Mouse (Mus musculus) forebrain, embryonic 13.5 days (tissue): Measurements from ENCODE around the gene 1700017B05Rik. TPM values are rescaled to one million over a fixed set of nuclear protein-coding genes. Genes with fewer than 3 reads are reported as not detected.
"Not testable (repeated sequence)": the region's sequence is repeated elsewhere in the genome, so short reads cannot be mapped to it uniquely, and the experiment has no call there.

ENCODE experiments used
- ATAC-seq: fragments of 200-750 bp; cut with Nextera tagmentation; 2 replicates; pipeline ENCODE4 v1.8.0; 2017
- H3K27ac ChIP-seq: fragments of 300-500 bp; sonication (generic); 2 replicates; pipeline ENCODE4 v1.5.1; 2015; ENCODE audit warnings: inconsistent platforms, mild to moderate bottlenecking, moderate library complexity
- H3K27me3 ChIP-seq: fragments of 300-500 bp; sonication (generic); 2 replicates; pipeline ENCODE4 v1.6.1; 2015; ENCODE audit warnings: mild to moderate bottlenecking, inconsistent platforms
- H3K36me3 ChIP-seq: fragments of 300-500 bp; sonication (generic); 2 replicates; pipeline ENCODE4 v1.6.1; 2015; ENCODE audit warnings: mild to moderate bottlenecking, inconsistent platforms; ENCODE audit not compliant: poor library complexity, severe bottlenecking
- H3K4me1 ChIP-seq: fragments of 300-500 bp; sonication (generic); 2 replicates; pipeline ENCODE4 v1.6.1; 2015; ENCODE audit warnings: inconsistent platforms
- H3K4me2 ChIP-seq: fragments of 300-500 bp; sonication (generic); 2 replicates; pipeline ENCODE4 v1.6.1; 2015; ENCODE audit warnings: inconsistent platforms, mild to moderate bottlenecking, moderate library complexity
- H3K4me3 ChIP-seq: fragments of 300-500 bp; sonication (generic); 2 replicates; pipeline ENCODE4 v1.5.1; 2015; ENCODE audit warnings: mild to moderate bottlenecking, inconsistent platforms
- H3K9ac ChIP-seq: fragments of 300-500 bp; sonication (generic); 2 replicates; pipeline ENCODE4 v1.6.1; 2015; ENCODE audit warnings: mild to moderate bottlenecking, inconsistent platforms
- H3K9me3 ChIP-seq: fragments of 300-500 bp; sonication (generic); replicated peaks from 2 replicates; pipeline ENCODE4 v1.6.1; 2016; ENCODE audit warnings: inconsistent platforms
- WGBS: fragments of 180-500 bp; shearing (Covaris S2); methylation state at CpG from one replicate; pipeline ENCODE4 v1.1.7; 2015; 5-methylcytosine and 5-hydroxymethylcytosine counted together
- polyA plus RNA-seq: library from polyadenylated mRNA; unstranded; fragments of >200 nt; fragmentation: Nextera tagmentation; extraction: Ambion mirVana; gene quantifications from 2 replicates; pipeline ENCODE4 v1.2.1, GENCODE M21; 2015

The 1700017B05Rik gene
- polyA plus RNA-seq, result 5.8 and 8.0 TPM in 2 replicates

DNA sequence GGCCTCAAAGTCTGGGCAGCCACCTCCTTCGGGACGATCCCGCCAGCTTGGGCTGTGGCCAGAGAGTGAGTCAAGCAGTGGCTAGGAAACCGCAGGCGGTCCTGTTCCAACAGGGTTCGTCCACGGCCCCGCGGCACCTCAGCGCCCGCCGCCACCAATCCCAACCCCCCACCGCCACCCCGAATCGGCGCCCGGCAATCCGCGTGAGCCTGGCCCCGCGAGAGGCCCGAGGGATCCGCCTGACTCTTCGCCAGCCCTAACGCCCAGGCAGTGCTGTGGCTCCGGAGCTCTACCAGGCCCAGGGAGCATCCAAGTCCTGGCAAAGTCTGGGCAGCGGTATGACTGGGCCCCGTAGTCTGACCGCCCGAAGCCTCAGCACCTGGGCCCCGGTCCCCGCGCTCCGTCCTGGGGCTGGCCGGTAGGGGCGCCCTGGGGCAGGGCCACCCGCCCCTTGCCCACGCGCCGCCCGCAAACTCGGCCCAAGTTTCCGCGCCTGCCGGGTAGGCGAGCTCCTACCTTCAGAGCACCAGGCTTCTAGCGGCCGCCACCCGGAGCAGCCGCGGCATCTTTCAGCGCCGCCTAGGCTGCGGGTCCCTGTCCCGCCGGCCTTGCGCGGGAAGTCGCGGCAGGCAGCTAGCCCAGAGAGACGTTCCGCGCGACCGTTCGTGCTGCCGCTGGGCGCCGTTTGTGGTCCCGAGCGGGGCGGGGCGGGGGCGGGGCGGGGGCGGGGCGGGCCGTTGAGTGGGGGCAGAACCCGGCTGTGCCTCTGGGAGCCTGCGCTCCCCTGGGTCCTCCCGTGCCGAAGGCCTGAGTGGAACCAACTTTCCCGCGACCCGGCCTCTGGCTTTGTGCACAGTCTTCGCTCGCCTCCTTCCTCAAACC is at the start of gene 1700017B05Rik:
1700017B05Rik (minus strand) TSS at position 700 of the 882 bp plus-strand sequence.
- peaks cover 20% of the 10 kb centered on the region; the same call in 1 of the 2 replicates for H3K27me3 ChIP-seq
- peak; percentile 84 for ATAC-seq
- H3K36me3 ChIP-seq, result peaks cover 13% of the 10 kb centered on the region
- peak within 1 kb of the TSS; percentile 69 for H3K4me3 ChIP-seq
- no peaks in the 10 kb centered on the region for H3K9me3 ChIP-seq
- peak within 1 kb of the TSS; percentile 72 for H3K9ac ChIP-seq
- peak within 1 kb of the TSS; percentile 93 for H3K4me2 ChIP-seq
- under 1% methylated on average over 75 of the region's 87 CpGs for WGBS
- peak within 1 kb of the TSS; percentile 68 for H3K27ac ChIP-seq
- H3K4me1 ChIP-seq, result peaks cover 15% of the 10 kb centered on the region

DNA sequence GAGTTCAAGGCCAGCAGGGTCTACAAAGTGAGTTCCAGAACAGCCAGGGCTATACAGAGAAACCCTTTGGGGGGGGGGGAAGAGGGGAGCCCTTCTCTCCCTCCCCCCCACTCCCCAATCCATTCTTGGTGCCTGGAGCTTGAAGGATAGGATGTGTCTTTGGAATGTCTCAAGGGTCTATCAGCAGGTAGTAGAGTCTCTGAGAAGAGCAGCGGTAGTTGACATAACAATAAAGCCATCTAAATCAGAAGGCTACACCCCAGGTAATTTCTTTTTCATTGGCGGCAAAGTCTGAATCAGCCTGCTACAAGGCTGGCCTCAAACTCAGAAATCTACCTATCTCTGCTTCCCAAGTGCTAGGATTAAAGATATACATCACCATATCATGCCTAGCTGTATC is 48.5 kb upstream of the 1700017B05Rik start:
- no peak for ATAC-seq
- H3K27me3 ChIP-seq, result no peaks in the 10 kb centered on the region
- no peaks in the 10 kb centered on the region for H3K36me3 ChIP-seq
- H3K4me1 ChIP-seq, result no peaks in the 10 kb centered on the region
- WGBS, result 93% methylated on average over 2 of the region's 2 CpGs
- H3K4me2 ChIP-seq, result no peak overlapping the region
- no peaks in the 10 kb centered on the region for H3K9me3 ChIP-seq
- H3K27ac ChIP-seq, result no peak overlapping the region
- H3K4me3 ChIP-seq, result no peak overlapping the region
- H3K9ac ChIP-seq, result no peak overlapping the region

DNA sequence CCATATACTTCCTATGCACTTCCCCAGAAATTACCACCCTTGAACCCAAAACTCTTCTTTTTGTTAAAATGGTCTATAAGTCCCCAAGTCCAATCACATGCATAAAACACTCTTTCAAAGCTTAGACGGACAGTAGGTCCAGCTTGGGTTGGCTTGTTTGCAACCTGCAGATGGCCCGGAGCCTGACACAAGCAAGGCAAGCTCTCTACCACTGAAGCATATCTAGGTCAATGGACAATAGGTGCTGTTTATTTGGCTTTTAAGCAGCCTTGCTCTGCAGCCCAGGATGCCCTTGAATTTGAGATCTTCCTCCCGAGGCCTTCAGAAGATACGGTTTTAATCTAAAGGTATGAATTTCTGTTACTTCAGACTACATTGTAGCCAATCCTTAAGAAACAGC is 46.9 kb upstream of the 1700017B05Rik start:
- Histone ChIP-seq H3K27me3 (no peaks in the 10 kb centered on the region), H3K4me3 (no peak overlapping the region), H3K9ac (no peak overlapping the region), H3K9me3 (peaks cover 6% of the 10 kb centered on the region; the same call in 1 of the 2 replicates), H3K4me2 (no peak overlapping the region), H3K4me1 (no peaks in the 10 kb centered on the region), H3K36me3 (no peaks in the 10 kb centered on the region), H3K27ac (no peak overlapping the region)
- no peak for ATAC-seq
- 95% methylated on average over 4 of the region's 4 CpGs for WGBS

DNA sequence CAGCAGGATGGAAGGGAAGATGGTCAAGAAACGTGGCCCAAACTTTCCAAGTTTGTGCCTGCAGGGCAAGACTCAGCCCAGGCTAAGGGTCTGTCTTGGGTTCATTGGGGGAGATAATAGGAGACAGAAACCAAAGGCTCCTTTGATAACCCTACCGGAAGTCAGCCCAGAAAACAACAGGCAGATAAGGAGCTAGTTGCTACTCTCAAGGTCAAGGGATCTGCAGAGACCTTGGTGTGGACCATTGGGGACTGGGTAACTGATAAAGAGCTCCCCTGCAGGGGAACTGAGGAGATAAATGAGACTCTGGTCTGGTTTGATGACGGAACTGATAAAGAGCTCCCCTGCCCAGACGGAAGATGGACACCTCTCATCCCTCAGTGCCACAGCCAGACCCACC is 45.0 kb upstream of the 1700017B05Rik start:
- Histone ChIP-seq H3K4me3 (no peak overlapping the region), H3K27ac (no peak overlapping the region), H3K9me3 (peaks cover 6% of the 10 kb centered on the region; the same call in 1 of the 2 replicates), H3K4me2 (no peak overlapping the region), H3K36me3 (no peaks in the 10 kb centered on the region), H3K9ac (no peak overlapping the region), H3K4me1 (no peaks in the 10 kb centered on the region), H3K27me3 (no peaks in the 10 kb centered on the region)
- no peak for ATAC-seq
- WGBS, result 83% methylated on average over 4 of the region's 4 CpGs

DNA sequence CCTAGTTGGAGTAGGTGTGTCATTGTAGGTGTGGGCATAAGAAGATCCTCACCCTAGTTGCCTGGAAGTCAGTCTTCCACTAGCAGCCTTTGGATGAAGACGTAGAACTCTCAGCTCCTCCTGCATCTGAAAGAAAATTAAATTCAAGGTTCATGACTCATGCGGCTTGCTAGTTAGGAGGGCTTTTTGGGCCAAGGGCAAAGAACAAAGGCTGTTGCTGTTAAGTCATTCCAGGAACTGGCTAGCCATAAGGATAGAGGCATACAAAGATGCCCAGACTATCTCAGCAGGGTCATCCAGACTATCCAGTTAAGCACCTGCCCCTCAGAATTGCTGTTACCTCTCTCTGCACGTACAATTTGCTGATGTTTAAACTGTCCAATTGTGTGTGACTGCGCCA is 42.3 kb upstream of the 1700017B05Rik start:
- H3K27ac ChIP-seq, H3K9me3 ChIP-seq, H3K9ac ChIP-seq, ATAC-seq, H3K4me1 ChIP-seq, H3K36me3 ChIP-seq, H3K4me3 ChIP-seq, H3K4me2 ChIP-seq, H3K27me3 ChIP-seq: not testable (repeated sequence)
- whole genome bisulfite sequencing, result 89% methylated on average over 4 of the region's 4 CpGs

DNA sequence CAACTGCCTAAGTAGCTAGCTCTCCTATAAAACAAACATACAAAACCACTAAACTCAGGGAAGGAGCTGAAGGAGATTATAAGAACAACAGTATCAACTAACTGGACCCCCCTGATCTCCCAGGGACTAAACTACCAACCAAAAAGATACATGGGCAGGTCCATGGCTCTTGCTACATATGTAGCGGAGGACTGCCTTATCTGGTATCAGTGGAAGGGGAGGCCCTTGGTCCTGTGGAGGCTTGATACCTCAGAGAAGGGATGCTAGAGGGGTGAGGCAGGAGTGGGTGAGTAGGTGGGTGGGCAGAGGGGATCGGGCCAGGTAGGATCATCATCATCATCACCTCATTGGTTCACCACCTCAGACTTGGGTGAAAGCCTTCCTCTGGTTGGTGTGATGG is 41.8 kb upstream of the 1700017B05Rik start:
- Histone ChIP-seq H3K9me3 (peaks cover 6% of the 10 kb centered on the region; the same call in 1 of the 2 replicates), H3K27me3 (no peaks in the 10 kb centered on the region), H3K36me3 (no peaks in the 10 kb centered on the region), H3K27ac (no peak overlapping the region), H3K4me3 (no peak overlapping the region), H3K9ac (no peak overlapping the region), H3K4me2 (no peak overlapping the region), H3K4me1 (no peaks in the 10 kb centered on the region)
- 97% methylated on average over 2 of the region's 2 CpGs for WGBS
- ATAC-seq, result no peak

DNA sequence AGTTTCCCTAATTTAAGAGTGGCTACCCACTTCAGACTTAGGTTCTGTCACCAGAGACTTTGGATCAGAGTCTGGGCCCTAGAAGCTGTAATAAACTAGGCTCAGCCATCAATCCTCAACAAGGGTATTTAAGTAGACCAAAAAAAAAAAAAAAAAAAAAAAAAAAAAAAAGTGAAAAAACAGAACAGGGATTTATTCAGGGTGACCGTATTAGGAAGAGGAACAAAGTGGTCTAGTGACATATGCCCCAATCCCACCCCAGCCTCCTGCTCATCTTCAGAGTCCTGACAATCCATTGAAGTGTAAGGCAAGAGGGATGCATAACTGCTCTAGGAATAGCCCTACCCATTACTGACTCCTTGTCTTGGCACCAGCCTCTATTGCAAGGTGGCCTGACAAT is 40.9 kb upstream of the 1700017B05Rik start:
- H3K4me1 ChIP-seq, result no peaks in the 10 kb centered on the region
- 92% methylated on average over 1 of the region's 1 CpGs for WGBS

DNA sequence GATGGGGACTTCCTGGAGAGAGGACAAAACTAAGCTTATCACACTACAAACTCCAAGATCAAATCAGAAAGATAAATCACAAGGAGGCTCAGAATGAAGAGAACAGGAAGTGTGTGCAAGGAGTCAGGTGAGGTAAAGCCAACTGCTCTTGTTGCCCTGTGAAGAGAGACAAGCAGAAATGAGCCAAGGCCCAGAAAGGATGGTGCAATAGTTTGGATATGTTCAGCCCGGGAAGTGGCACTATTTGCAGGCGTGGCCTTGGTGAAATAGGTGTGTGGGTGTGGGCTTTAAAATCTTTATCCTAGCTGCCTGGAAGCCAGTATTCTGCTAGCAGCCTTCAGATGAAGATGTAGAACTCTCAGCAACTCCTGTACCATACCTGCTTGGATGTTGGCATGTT is 38.4 kb upstream of the 1700017B05Rik start:
- no peak for ATAC-seq
- Histone ChIP-seq H3K4me1 (no peaks in the 10 kb centered on the region), H3K36me3 (no peaks in the 10 kb centered on the region), H3K4me2 (no peak overlapping the region), H3K4me3 (no peak overlapping the region), H3K27ac (no peak overlapping the region), H3K27me3 (no peaks in the 10 kb centered on the region), H3K9ac (no peak overlapping the region), H3K9me3 (peaks cover 6% of the 10 kb centered on the region; the same call in 1 of the 2 replicates)
- WGBS, result 93% methylated on average over 2 of the region's 2 CpGs

More for the DNA sequence above, 40.9 kb upstream of the 1700017B05Rik start:
- H3K27ac ChIP-seq, result no peak overlapping the region
- no peak for ATAC-seq
- no peak overlapping the region for H3K4me3 ChIP-seq
- peaks cover 6% of the 10 kb centered on the region; the same call in 1 of the 2 replicates for H3K9me3 ChIP-seq
- H3K36me3 ChIP-seq, result no peaks in the 10 kb centered on the region
- H3K4me2 ChIP-seq, result no peak overlapping the region
- H3K9ac ChIP-seq, result no peak overlapping the region
- H3K27me3 ChIP-seq, result no peaks in the 10 kb centered on the region

DNA sequence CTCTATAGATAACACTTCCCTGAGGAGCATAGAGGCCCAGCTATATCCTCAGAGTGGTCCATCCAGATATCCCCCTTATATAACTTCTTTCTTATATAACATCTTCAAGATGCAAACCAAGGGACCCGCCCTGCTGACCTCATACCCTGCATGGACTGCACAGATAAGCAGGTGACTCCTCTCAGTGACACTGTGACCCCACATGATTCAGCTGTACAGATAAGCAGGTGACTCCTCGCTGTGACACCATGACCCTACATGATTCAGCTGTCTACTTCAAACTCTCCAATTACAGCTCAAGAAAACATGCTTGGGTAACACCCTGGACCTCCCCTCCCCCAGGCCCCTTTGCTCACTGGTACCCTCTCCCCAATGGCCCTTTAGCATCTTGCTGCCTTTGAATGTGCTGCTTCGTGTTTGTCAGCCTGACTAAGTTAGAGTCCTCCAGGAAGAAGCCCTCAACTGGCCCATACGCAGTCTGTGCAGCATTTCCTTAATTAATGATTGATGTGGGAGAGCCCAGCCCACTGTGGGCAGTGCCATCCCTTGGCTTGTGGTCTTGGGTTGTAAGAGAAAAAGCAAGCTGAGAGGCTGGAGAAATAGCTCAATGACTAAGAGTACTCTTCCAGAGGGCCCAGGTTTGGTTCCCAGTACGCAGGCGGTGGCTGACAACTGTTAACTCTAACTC is 37.5 kb upstream of the 1700017B05Rik start:
- no peak for ATAC-seq
- H3K27ac ChIP-seq, result no peak overlapping the region
- WGBS, result 86% methylated on average over 6 of the region's 6 CpGs
- H3K9me3 ChIP-seq, result 0 out of 2 replicates have a peak, but pooled peaks cover 3% of the 10 kb centered on the region
- H3K27me3 ChIP-seq, result no peaks in the 10 kb centered on the region
- no peaks in the 10 kb centered on the region for H3K36me3 ChIP-seq
- no peak overlapping the region for H3K9ac ChIP-seq
- no peak overlapping the region for H3K4me2 ChIP-seq
- no peaks in the 10 kb centered on the region for H3K4me1 ChIP-seq
- no peak overlapping the region for H3K4me3 ChIP-seq

DNA sequence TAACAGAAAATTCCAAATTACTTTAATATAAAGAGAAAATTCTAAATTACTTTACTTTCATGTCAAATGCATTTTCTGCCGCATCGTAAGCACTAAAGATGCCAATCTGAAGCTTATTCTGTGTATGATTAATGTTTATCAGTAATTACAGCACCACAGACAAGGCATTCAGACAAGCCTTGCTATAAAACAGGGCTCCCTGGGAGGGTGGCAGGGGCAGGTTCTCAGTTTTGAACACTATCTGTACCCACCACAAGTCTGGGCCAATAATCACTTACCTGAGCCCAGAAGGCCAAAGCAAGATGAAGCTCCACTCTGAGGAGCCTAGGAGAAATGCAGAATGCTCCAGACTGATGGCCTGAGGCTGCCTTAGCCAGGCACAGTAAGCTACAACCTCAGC is 35.5 kb upstream of the 1700017B05Rik start:
- 93% methylated on average over 2 of the region's 2 CpGs for whole genome bisulfite sequencing
- Histone ChIP-seq H3K36me3 (no peaks in the 10 kb centered on the region), H3K4me1 (no peaks in the 10 kb centered on the region), H3K4me3 (no peak overlapping the region), H3K27ac (no peak overlapping the region), H3K9me3 (no peaks in the 10 kb centered on the region), H3K9ac (no peak overlapping the region), H3K4me2 (no peak overlapping the region), H3K27me3 (no peaks in the 10 kb centered on the region)
- ATAC-seq, result no peak

DNA sequence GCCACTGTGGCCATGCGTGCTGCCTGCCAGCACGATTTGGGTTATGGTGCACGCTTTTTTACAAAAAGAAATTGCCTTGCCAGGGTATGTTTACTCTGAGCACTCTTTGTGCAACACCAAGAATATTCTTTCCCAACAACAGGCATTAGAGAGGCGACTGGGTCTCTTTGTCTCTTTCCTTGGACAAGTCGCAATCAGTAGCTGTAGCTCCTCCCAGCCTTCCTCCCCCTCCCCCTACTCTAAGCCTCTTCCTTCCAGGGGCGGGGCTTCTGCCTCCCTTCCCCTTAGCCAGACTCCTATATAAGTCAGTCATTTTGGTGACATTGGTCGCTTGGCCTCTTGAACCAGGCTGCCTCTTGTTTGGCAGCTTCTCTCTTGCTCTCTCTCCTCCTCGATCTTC is 33.9 kb upstream of the 1700017B05Rik start:
- ATAC-seq, result no peak
- Histone ChIP-seq H3K4me1 (no peaks in the 10 kb centered on the region), H3K36me3 (no peaks in the 10 kb centered on the region), H3K27me3 (no peaks in the 10 kb centered on the region), H3K4me2 (no peak overlapping the region), H3K9ac (no peak overlapping the region), H3K4me3 (no peak overlapping the region), H3K9me3 (no peaks in the 10 kb centered on the region), H3K27ac (no peak overlapping the region)
- 62% methylated on average over 8 of the region's 8 CpGs for WGBS

DNA sequence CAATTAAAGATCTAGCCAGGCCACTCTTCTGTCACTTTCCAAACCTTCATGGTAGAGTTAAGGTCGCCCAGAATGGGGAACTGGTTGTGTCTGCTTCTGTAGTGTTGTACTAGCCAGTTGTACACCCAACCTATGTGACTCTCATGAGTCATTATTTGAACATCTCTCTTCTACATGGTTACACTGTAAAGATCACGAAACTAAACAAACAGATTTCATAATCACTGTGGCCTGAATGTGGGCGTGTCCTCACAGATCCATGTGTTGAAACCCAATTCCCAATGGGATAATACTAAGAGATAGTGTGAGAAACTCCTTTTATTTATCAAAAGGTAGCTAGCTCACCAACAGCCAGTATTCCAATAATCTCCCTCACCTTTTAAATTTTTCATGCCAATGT is 33.3 kb upstream of the 1700017B05Rik start:
- Histone ChIP-seq H3K9me3 (no peaks in the 10 kb centered on the region), H3K4me1 (no peaks in the 10 kb centered on the region)

More for the DNA sequence above, 33.3 kb upstream of the 1700017B05Rik start:
- no peaks in the 10 kb centered on the region for H3K36me3 ChIP-seq
- ATAC-seq, result no peak
- no peak overlapping the region for H3K4me2 ChIP-seq
- H3K27me3 ChIP-seq, result no peaks in the 10 kb centered on the region
- WGBS, result 83% methylated on average over 3 of the region's 3 CpGs
- H3K27ac ChIP-seq, result no peak overlapping the region
- no peak overlapping the region for H3K9ac ChIP-seq
- no peak overlapping the region for H3K4me3 ChIP-seq
